Mouse (Mus musculus) kidney, adult 2 months (tissue): Measurements from ENCODE around the gene Tm7sf3.

ENCODE experiments used
- CTCF ChIP-seq: fragments of 200-500 bp; conservative IDR thresholded peaks from 2 replicates; pipeline ENCODE4 v1.5.1; 2011; ENCODE audit warnings: low read depth, mild to moderate bottlenecking, control low read depth, low read length, moderate library complexity, mixed read lengths; ENCODE audit not compliant: insufficient read depth, insufficient read length
- POLR2A ChIP-seq: fragments of 200-500 bp; IDR thresholded peaks from one replicate; pipeline ENCODE4 v1.6.1; 2011; ENCODE audit warnings: low read depth, low read length, control low read depth

DNA sequence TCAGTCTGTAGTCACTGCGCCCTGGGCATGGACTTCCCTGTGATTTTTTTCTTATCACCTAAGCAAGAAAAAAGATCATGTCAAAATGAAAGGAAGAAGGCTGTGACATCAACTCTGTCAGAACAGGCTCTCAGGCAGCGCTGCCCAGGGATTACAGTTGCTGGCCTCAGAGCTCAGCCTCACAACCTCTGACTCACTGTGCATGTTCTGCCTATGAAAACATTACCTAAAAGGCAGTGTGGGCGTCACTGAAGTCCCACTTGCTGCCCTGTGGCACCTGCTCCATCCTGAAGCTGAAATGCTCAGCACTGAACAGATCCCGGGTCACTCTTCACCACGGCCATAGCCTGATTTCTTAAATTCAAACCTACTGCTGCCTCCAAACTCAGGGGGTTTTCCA lies 29.9 kb downstream of the Tm7sf3 start:
- TF ChIP-seq CTCF (no peak), POLR2A (no peak)
